Mouse (Mus musculus) kidney, adult 9 months (tissue): ENCODE data around the gene Sirpb1c.
"Not testable (repeated sequence)": the region's sequence is repeated elsewhere in the genome, so short reads cannot be mapped to it uniquely, and the experiment has no call there.

Source experiments
- DNase-seq: peaks from one replicate; pipeline ENCODE4 v3.0.0; 2022

Sirpb1c gene

DNA sequence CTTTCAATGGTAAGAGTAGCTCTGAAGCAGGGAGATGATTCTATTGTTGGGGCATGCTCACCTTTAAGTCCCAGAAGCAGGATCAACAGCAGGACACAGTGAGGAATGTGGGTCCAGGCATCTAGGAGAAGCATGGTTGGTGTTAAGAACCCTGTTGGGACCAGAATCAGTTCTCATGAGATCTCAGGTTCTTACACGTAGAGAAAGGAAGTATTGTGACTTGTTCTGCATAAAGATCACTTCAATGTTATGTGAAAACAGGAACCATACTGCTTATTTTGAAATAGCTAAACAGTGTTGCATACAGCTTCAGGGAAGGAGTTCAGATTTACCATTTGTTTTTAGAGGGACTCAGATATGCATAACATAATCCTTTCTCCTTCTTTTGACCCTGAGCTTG is at the start of gene Sirpb1c:
Gene Sirpb1c (minus strand): TSS at position 249 of the 400 bp plus-strand sequence.
- not testable (repeated sequence) for DNase-seq

DNA sequence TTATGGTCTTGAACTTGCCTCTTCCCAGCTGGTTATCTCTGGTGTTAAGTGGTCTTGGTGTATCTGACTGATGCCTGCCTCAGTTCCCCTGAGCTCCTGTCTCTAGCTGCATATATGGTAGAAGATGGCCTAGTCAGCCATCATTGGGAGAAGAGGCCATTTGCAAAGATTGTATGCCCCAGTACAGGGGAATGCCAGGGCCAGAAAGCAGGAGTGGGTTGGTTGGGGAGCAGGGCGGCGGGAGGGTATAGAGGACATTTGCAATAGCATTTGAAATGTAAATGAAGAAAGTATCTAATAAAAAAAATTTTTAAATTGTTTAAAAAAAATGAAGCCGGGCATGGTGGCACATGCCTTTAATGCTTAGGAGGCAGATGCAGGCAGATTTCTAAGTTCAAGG is 38.1 kb upstream of the Sirpb1c start:
- no peak for DNase-seq

DNA sequence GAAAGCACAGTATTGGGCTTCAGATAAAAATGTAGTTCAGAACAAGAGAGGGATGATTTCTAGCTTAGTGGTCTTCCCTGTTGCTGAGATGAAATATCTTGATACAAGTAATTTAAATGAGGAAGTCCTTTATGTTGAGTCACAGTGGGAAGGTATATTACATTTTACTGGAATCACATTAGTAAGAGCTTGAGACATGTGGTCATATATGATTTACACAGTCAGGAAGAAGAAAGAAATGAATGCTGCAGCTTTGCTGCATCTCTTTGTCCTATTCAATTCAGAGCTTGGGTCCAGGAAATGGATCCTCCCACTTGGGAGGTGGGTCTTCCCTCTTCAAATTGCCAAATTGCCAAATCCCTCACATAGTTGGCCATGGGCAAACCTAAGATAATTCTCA is 7.4 kb upstream of the Sirpb1c start:
- DNase-seq: not testable (repeated sequence)

DNA sequence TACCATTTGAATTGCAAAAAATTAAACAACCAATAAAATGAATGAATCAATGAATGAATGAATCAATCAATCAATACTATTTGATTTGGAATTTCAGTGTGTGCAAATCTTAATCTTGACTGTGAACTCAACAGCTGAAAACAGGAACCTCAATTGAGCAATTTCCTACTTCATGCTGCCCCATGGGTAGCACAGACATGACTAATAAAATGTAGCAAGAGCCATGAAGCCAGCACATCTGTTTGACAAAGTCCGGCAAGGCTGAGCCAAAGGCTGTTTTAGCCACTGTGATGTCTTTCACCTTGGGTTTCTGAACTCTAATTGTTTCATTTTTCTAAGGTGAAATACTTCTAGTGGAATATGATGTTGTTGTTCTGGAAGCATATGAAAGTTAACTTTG is 1.6 kb upstream of the Sirpb1c start:
- DNase-seq: no peak

DNA sequence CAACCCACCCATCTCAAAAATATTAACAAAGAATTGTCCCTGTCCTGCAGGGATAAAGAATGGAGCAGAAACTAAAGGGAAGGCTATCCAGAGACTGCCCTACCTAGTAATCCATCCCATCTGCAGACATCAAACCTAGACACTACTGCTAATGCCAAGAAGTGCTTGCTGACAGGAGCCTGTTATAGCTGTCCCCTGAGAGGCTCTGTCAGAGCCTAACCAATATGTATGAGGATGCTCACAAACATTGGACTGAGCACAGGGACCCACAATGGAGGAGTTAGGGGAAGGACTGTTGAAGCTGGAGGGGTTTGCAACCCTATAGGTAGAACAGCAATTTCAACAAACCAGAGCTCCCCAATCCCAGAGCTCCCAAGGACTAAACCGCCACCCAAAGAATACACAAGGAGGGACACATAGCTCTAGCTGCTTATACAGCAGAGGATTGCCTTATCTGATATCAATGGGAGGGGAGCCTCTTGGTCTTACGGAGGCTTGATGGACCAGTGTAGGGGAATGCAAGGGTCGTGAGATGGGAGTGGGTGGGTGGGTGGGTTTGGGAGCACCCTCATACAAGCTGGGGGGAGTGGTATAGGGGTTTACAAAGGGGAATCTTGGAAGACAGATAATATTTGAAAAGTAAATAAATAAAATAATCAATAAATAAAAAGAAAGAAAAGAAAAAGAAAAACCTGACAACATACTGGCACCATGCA is 838 bp downstream of the Sirpb1c start:
- DNase-seq: no peak

DNA sequence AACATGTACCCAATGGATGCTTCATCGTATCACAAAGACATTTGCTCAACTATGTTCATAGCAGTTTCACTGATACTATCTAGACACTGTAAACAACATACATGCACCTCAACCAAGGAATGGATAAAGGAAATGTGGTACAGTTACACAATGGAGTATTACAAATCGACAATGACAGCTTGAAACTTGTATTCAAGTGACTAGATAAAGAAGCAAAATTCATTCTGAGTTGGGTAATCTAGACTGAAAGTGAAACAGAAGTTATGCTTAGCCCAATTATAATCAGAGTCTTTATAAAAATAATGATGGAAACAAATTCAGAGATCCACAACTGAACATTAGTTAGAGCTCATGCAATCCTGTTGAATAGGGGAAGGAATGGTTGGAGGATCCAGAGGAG is 74.7 kb downstream of the Sirpb1c start:
- not testable (repeated sequence) for DNase-seq
